Mouse (Mus musculus): ENCODE data around the gene Jun. TPM values are rescaled to one million over a fixed set of nuclear protein-coding genes. Genes with fewer than 3 reads are reported as not detected.
A peak's percentile ranks its signal among the peaks of the same experiment; 100 is the strongest.

Gene Jun
- polyA plus RNA-seq, 1 experiment from 2014 or later: 62.7 TPM

DNA sequence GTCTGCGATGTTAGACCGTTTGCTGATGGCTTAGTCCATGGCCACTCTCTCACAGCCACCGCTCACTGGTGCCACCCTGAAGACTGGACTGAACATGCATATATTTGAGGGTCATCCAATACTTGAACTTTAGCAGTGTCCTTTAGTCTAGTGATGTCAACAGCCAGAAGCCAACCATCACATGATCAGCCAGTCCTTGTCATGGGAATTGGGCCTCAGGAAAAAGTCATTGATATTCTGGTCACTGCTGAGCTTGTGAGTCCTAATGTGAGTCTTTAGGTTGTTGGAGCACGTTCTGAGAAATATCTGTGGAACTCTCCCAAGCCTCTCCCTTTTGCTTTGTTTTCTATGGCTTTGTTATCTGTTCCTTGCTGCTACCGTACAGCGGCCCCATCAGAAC lies 43.3 kb upstream of the Jun start:
- no peak for ATAC-seq (replicated peaks; ENCODE audit: low FRiP score)
- no peak overlapping the region for H3K27ac ChIP-seq (ENCODE audit: low read depth, low read length)
- no peaks in the 10 kb centered on the region; the same call in 1 of the 2 replicates for H3K4me1 ChIP-seq (replicated peaks; ENCODE audit: control insufficient read depth, insufficient read depth, low read length)
- H3K9ac ChIP-seq (ENCODE audit: low read length): no peak overlapping the region
- WGBS: 93% methylated on average over 6 of the region's 6 CpGs
- H3K4me3 ChIP-seq (ENCODE audit: low read depth, low read length): no peak overlapping the region
- no peaks in the 10 kb centered on the region for H3K27me3 ChIP-seq (ENCODE audit: control insufficient read depth, insufficient read depth, low read length)
- DNase-seq (ENCODE audit: low spot score): no peak
- H3K36me3 ChIP-seq (ENCODE audit: control insufficient read depth, insufficient read depth, low read length): no peaks in the 10 kb centered on the region
- H3K4me2 ChIP-seq (ENCODE audit: low read depth, low read length, severe bottlenecking): no peak overlapping the region
- H3K9me3 ChIP-seq (ENCODE audit: control insufficient read depth, low read length): no peaks in the 10 kb centered on the region

DNA sequence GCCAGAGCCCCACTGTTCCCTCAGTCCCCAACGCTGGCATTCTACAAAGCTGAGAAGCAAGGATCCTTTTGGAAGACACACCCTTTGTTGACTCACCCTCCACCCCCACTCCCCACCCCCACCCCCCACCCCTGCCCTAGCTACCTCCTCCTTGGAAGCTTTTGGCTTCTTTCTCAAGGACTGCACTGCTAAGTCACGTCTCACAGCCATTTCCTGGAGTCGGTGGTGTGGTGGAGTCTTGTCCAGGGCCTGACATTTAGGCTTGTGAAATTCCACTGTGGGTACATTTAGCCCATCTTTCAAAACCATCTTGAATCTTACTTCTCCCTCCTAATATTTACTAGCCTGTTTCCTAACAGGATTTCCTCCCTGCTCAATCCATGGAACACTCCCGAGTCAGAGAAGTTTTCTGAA lies 42.7 kb upstream of the Jun start:
- Histone ChIP-seq H3K27me3 (ENCODE audit: control insufficient read depth, insufficient read depth, low read length) (no peaks in the 10 kb centered on the region), H3K36me3 (ENCODE audit: control insufficient read depth, insufficient read depth, low read length) (no peaks in the 10 kb centered on the region), H3K4me2 (ENCODE audit: low read depth, low read length, severe bottlenecking) (no peak overlapping the region), H3K27ac (ENCODE audit: low read depth, low read length) (no peak overlapping the region), H3K4me3 (ENCODE audit: low read depth, low read length) (no peak overlapping the region), H3K4me1 (replicated peaks; ENCODE audit: control insufficient read depth, insufficient read depth, low read length) (no peaks in the 10 kb centered on the region; the same call in 1 of the 2 replicates), H3K9ac (ENCODE audit: low read length) (no peak overlapping the region), H3K9me3 (ENCODE audit: control insufficient read depth, low read length) (no peaks in the 10 kb centered on the region)
- 69% methylated on average over 4 of the region's 4 CpGs for WGBS
- no peak for DNase-seq (ENCODE audit: low spot score)
- no peak for ATAC-seq (replicated peaks; ENCODE audit: low FRiP score)

DNA sequence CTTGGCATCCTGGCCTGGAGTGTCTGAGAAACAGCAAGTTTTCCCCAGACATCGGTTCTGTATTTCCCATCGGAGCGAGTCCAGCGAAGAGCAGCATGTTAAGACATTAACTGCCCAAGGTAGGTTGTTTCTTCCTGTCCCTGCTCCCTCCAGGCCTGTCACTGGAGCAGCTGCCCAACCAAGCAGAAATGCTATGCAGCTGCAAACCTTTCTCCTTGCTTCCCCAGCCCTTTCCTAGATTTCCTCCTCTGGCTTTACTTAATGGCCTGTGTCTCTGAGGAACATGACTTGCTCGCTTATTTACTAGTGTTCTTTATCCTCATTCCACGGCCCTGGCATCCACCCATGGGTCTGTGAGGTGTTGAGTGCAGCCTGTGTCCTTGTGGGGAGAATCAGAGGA lies 41.6 kb upstream of the Jun start:
- no peak overlapping the region for H3K27ac ChIP-seq (ENCODE audit: low read depth, low read length)
- no peaks in the 10 kb centered on the region for H3K27me3 ChIP-seq (ENCODE audit: control insufficient read depth, insufficient read depth, low read length)
- ATAC-seq (replicated peaks; ENCODE audit: low FRiP score) (no peak), DNase-seq (ENCODE audit: low spot score) (no peak)
- no peak overlapping the region for H3K9ac ChIP-seq (ENCODE audit: low read length)
- no peak overlapping the region for H3K4me2 ChIP-seq (ENCODE audit: low read depth, low read length, severe bottlenecking)
- H3K4me1 ChIP-seq (replicated peaks; ENCODE audit: control insufficient read depth, insufficient read depth, low read length): no peaks in the 10 kb centered on the region; the same call in 1 of the 2 replicates
- no peaks in the 10 kb centered on the region for H3K9me3 ChIP-seq (ENCODE audit: control insufficient read depth, low read length)
- H3K36me3 ChIP-seq (ENCODE audit: control insufficient read depth, insufficient read depth, low read length): no peaks in the 10 kb centered on the region
- no peak overlapping the region for H3K4me3 ChIP-seq (ENCODE audit: low read depth, low read length)
- 85% methylated on average over 6 of the region's 6 CpGs for WGBS

DNA sequence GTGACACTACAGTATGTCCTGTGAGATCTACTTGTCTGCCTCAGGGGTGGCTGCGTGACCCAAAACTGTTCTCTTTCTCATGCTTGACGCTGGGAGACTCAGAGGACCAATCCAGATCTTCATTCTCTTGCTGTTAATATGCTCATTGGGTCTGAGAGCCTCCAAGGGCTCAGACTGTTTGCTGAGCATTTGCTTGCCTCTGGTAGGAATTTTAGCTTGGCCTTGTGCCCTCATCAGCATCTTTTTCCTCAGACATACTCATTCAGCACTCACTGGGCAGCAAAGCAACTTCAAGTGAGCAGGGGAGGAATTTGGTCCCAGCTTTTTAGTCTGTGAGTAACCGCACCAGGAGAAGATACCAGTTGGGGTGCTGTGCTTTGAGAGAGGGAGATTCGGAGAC lies 40.5 kb upstream of the Jun start:
- Histone ChIP-seq H3K4me3 (ENCODE audit: low read depth, low read length) (no peak overlapping the region), H3K4me1 (replicated peaks; ENCODE audit: control insufficient read depth, insufficient read depth, low read length) (no peaks in the 10 kb centered on the region; the same call in 1 of the 2 replicates), H3K27me3 (ENCODE audit: control insufficient read depth, insufficient read depth, low read length) (no peaks in the 10 kb centered on the region), H3K36me3 (ENCODE audit: control insufficient read depth, insufficient read depth, low read length) (no peaks in the 10 kb centered on the region), H3K27ac (ENCODE audit: low read depth, low read length) (no peak overlapping the region), H3K9me3 (ENCODE audit: control insufficient read depth, low read length) (no peaks in the 10 kb centered on the region), H3K9ac (ENCODE audit: low read length) (no peak overlapping the region), H3K4me2 (ENCODE audit: low read depth, low read length, severe bottlenecking) (no peak overlapping the region)
- no peak for DNase-seq (ENCODE audit: low spot score)
- 80% methylated on average over 4 of the region's 4 CpGs for WGBS
- ATAC-seq (replicated peaks; ENCODE audit: low FRiP score): no peak

DNA sequence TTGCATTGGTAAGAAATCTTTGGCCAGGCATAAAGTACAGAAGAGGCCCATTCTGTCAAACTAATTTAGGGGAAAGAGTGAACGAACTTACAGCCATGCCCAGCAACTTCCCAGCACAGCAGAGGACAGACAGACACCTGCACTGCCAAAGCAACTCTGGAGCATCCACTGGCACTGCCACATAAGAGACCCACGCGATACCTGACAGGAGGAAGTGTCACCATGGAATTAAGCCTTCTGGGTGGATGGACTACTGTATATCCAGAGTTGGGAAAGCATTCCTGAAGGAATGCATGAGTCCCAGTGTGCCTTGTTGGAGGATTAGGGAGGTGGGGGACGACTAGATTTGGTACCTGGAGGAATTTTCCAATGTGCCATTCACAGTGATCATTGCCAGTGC lies 39.5 kb upstream of the Jun start:
- Histone ChIP-seq H3K9me3 (ENCODE audit: control insufficient read depth, low read length) (no peaks in the 10 kb centered on the region), H3K27me3 (ENCODE audit: control insufficient read depth, insufficient read depth, low read length) (no peaks in the 10 kb centered on the region), H3K4me1 (replicated peaks; ENCODE audit: control insufficient read depth, insufficient read depth, low read length) (no peaks in the 10 kb centered on the region; the same call in 1 of the 2 replicates), H3K4me2 (ENCODE audit: low read depth, low read length, severe bottlenecking) (no peak overlapping the region), H3K36me3 (ENCODE audit: control insufficient read depth, insufficient read depth, low read length) (no peaks in the 10 kb centered on the region), H3K9ac (ENCODE audit: low read length) (no peak overlapping the region), H3K27ac (ENCODE audit: low read depth, low read length) (no peak overlapping the region), H3K4me3 (ENCODE audit: low read depth, low read length) (no peak overlapping the region)
- no peak for DNase-seq (ENCODE audit: low spot score)
- ATAC-seq (replicated peaks; ENCODE audit: low FRiP score): no peak
- 88% methylated on average over 4 of the region's 4 CpGs for WGBS

DNA sequence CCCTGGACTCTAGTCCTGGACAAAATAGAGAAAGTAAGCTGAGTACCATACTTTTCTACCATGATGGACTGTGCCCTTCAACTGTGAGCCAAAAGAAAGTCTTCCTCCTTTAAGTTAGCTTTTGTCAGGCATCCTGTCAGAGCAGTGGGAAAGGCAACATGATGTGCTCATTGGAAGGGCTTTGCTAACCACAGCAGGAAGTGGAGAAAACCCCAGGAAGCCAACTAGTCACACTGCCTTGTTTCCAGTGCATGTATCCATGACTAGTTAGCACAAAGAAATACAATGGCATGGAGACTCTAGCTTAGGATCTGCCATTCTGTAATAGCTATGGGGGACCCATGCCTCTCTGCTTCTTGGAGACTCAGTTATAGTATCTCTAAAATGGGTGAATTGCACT lies 37.9 kb upstream of the Jun start:
- no peaks in the 10 kb centered on the region for H3K27me3 ChIP-seq (ENCODE audit: control insufficient read depth, insufficient read depth, low read length)
- H3K27ac ChIP-seq (ENCODE audit: low read depth, low read length): no peak overlapping the region
- no peak overlapping the region for H3K9ac ChIP-seq (ENCODE audit: low read length)
- H3K4me2 ChIP-seq (ENCODE audit: low read depth, low read length, severe bottlenecking): no peak overlapping the region
- H3K36me3 ChIP-seq (ENCODE audit: control insufficient read depth, insufficient read depth, low read length): no peaks in the 10 kb centered on the region
- DNase-seq (ENCODE audit: low spot score) (no peak), ATAC-seq (replicated peaks; ENCODE audit: low FRiP score) (no peak)
- H3K9me3 ChIP-seq (ENCODE audit: control insufficient read depth, low read length): no peaks in the 10 kb centered on the region
- H3K4me1 ChIP-seq (replicated peaks; ENCODE audit: control insufficient read depth, insufficient read depth, low read length): no peaks in the 10 kb centered on the region; the same call in 1 of the 2 replicates
- no peak overlapping the region for H3K4me3 ChIP-seq (ENCODE audit: low read depth, low read length)

DNA sequence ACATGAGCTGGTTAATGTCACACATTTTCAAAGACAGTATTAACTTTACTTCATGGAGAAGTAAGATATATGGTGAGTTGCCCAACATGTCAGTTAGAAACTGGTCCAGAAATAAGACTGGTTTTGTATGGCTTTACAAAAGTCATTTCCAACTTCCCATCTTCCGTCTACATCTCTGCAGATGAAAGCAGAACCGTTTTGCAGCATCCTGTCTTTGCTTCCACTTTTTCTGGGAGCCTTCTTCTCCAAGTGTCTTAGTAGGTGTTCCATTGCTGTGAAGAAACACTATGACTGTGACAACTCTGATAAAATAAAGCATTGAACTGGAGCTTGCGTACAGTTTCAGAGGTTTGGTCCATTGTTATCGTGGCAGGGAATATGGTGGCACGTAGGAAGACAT lies 37.0 kb upstream of the Jun start:
- DNase-seq (ENCODE audit: low spot score): no peak
- H3K9ac ChIP-seq (ENCODE audit: low read length): no peak overlapping the region
- H3K36me3 ChIP-seq (ENCODE audit: control insufficient read depth, insufficient read depth, low read length): no peaks in the 10 kb centered on the region
- 96% methylated on average over 5 of the region's 5 CpGs for WGBS
- H3K27me3 ChIP-seq (ENCODE audit: control insufficient read depth, insufficient read depth, low read length): no peaks in the 10 kb centered on the region
- H3K4me1 ChIP-seq (replicated peaks; ENCODE audit: control insufficient read depth, insufficient read depth, low read length): no peaks in the 10 kb centered on the region; the same call in 1 of the 2 replicates
- no peak overlapping the region for H3K4me2 ChIP-seq (ENCODE audit: low read depth, low read length, severe bottlenecking)
- no peak overlapping the region for H3K4me3 ChIP-seq (ENCODE audit: low read depth, low read length)
- H3K27ac ChIP-seq (ENCODE audit: low read depth, low read length): no peak overlapping the region
- no peak for ATAC-seq (replicated peaks; ENCODE audit: low FRiP score)
- no peaks in the 10 kb centered on the region for H3K9me3 ChIP-seq (ENCODE audit: control insufficient read depth, low read length)

DNA sequence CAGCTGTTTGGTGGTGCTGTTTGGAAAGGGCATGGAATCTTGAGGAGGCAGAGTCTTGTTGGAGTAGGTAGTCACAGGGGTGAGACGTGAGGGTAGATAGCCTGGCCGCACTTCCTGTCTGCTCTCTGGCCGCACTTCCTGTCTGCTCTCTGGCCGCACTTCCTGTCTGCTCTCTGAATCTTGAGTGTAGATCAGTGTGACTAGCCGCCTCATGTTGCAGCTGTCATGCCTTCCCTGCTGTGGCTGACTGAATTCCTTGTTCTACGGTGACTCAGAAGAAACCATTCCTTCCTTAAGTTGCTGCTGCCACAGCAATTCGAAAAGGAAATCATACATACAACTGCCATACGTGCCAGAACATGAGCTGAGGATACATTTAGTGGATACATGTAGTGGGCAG lies 31.9 kb upstream of the Jun start:
- Histone ChIP-seq H3K4me2 (ENCODE audit: low read depth, low read length, severe bottlenecking) (no peak overlapping the region), H3K4me3 (ENCODE audit: low read depth, low read length) (no peak overlapping the region), H3K9ac (ENCODE audit: low read length) (no peak overlapping the region), H3K9me3 (ENCODE audit: control insufficient read depth, low read length) (no peaks in the 10 kb centered on the region), H3K36me3 (ENCODE audit: control insufficient read depth, insufficient read depth, low read length) (no peaks in the 10 kb centered on the region), H3K27ac (ENCODE audit: low read depth, low read length) (no peak overlapping the region), H3K4me1 (replicated peaks; ENCODE audit: control insufficient read depth, insufficient read depth, low read length) (peaks cover 3% of the 10 kb centered on the region; the same call in 1 of the 2 replicates), H3K27me3 (ENCODE audit: control insufficient read depth, insufficient read depth, low read length) (no peaks in the 10 kb centered on the region)
- ATAC-seq (replicated peaks; ENCODE audit: low FRiP score): no peak
- no peak for DNase-seq (ENCODE audit: low spot score)
- 87% methylated on average over 8 of the region's 8 CpGs for WGBS

DNA sequence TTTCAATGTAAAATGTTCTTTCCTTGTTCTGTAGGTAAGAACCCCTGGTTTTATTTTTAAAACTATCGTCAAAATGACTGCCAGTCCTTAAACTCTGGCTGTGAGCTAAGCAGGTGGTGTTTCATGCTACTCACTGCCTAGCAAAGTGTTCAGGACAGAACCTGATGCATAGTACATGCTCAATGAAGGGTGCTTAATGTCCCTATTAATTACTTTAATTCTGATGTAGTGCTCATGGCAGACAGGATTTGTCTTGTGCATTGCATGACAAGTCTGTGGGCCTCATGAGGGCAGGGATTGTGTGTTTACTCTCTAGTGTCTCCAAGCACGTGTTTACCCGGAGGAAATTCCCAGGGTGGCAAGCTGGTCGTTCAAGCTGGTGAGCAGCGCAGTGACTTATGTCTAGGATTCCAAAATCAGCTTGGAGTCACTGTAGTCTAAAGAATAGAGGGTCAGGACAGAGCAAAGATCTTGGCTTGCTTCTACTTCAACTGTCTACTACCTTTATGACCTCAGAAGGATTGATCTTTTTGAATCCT lies 31.2 kb upstream of the Jun start:
- Histone ChIP-seq H3K9me3 (ENCODE audit: control insufficient read depth, low read length) (no peaks in the 10 kb centered on the region), H3K4me3 (ENCODE audit: low read depth, low read length) (no peak overlapping the region), H3K27me3 (ENCODE audit: control insufficient read depth, insufficient read depth, low read length) (no peaks in the 10 kb centered on the region), H3K4me1 (replicated peaks; ENCODE audit: control insufficient read depth, insufficient read depth, low read length) (peaks cover 3% of the 10 kb centered on the region; the same call in 1 of the 2 replicates), H3K36me3 (ENCODE audit: control insufficient read depth, insufficient read depth, low read length) (no peaks in the 10 kb centered on the region), H3K27ac (ENCODE audit: low read depth, low read length) (no peak overlapping the region), H3K9ac (ENCODE audit: low read length) (no peak overlapping the region), H3K4me2 (ENCODE audit: low read depth, low read length, severe bottlenecking) (no peak overlapping the region)
- WGBS: 50% methylated on average over 5 of the region's 5 CpGs
- ATAC-seq (replicated peaks; ENCODE audit: low FRiP score): peak; percentile 57; the same call in 1 of the 2 replicates
- no peak for DNase-seq (ENCODE audit: low spot score)

Data from forebrain, embryonic 11.5 days (tissue).